Mouse (Mus musculus) heart, postnatal 36 days (tissue): ENCODE measurements around the gene Vmn1r84. TPM values are rescaled to one million over a fixed set of nuclear protein-coding genes. Genes with fewer than 3 reads are reported as not detected.

ENCODE experiments used
- DNase-seq, 2 experiments: peaks; one replicate each; pipeline ENCODE4 v3.0.0; 2021 to 2022
- intact Hi-C: fragments of 180-260 bp; cut with DNase I; formaldehyde crosslinking; loops from one replicate; pipeline ENCODE4 v1.15.1; 2025
- microRNA-seq, 2 experiments: library from miRNA; unstranded; fragments of <30 nt; microRNA quantifications; one replicate each; pipeline ENCODE4 v1.2.0; 2021; ENCODE audit warnings: borderline number of aligned reads in 2 of 2
- total RNA-seq, 2 experiments: library from RNA; stranded (reverse); gene quantifications; 2 replicates each; pipeline ENCODE4 v1.2.3; 2021

The Vmn1r84 gene
- not detected for total RNA-seq

DNA sequence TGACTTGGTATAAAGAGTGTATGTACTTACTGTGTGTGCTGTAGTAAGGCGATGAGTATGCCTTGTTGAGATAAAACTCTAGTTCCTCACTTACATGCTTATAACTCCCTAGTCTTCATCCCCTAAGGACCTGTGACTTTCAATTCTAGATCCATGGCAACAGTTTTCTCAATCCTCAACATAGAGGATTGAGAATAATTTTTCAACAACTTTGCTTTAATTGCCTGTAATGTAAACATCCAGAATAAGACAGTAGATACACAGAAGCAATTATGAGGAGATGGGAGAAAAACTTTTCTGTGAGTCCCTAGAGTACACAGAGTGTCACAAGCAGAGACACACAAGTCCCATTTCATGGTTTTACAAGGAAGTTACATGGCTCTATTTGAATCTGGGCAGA lies at the start of gene Vmn1r84:
Gene Vmn1r84, minus strand, starts transcription at position 101 of the 400 bp plus-strand sequence.
- intact Hi-C loops: no loop called here
- no peak for DNase-seq

- intact Hi-C loops: no loop called here
- DNase-seq: no peak
Observed at GRCm38 (mm10) chr7:12329381-12329780, 39.7 kb downstream of the Vmn1r84 start, which contains the start of gene Vmn1r83. Gene Vmn1r83, minus strand, starts transcription at chr7:12329481.

Small RNA genes lying within 50 kb of the gene (microRNA-seq; reads per million reads assigned to microRNA genes)
- 0 reads per million in 2 experiments for gene Gm23521

Other genes starting within 250 kb of the Vmn1r84 start
- gene Vmn1r78, start 219.0 kb downstream of the Vmn1r84 start, total RNA-seq: not detected
- not detected for gene Vmn1r79, start 198.0 kb downstream of the Vmn1r84 start, total RNA-seq
- gene Vmn1r80, start 180.0 kb downstream of the Vmn1r84 start, total RNA-seq: not detected
- gene Vmn1r81, start 101.0 kb downstream of the Vmn1r84 start, total RNA-seq: not detected
- not detected for gene Vmn1r82, start 68.8 kb downstream of the Vmn1r84 start, total RNA-seq
- not detected for gene Vmn1r83, start 39.8 kb downstream of the Vmn1r84 start, total RNA-seq
- 1 to 10 TPM; 2.5 TPM for gene Zfp551, start 53.5 kb upstream of the Vmn1r84 start, total RNA-seq
- gene Zfp606, start 109.0 kb upstream of the Vmn1r84 start, total RNA-seq: 10 to 100 TPM; 10.1 to 10.5 TPM
- gene 2900092C05Rik, start 143.2 kb upstream of the Vmn1r84 start, total RNA-seq: not detected
- not detected for gene Vmn2r53, start 239.5 kb upstream of the Vmn1r84 start, total RNA-seq